Mouse (Mus musculus) limb, embryonic 15.5 days (tissue): ENCODE results near the gene Cbx4. TPM values are rescaled to one million over a fixed set of nuclear protein-coding genes. Genes with fewer than 3 reads are reported as not detected.

Experiments
- ATAC-seq: fragments of 200-750 bp; cut with Nextera tagmentation; 2 replicates; pipeline ENCODE4 v1.8.0; 2017; ENCODE audit warnings: low read depth, moderate TSS enrichment; ENCODE audit not compliant: insufficient number of reproducible peaks, low FRiP score, low TSS enrichment
- H3K27ac ChIP-seq: fragments of 300-500 bp; sonication (generic); 2 replicates; pipeline ENCODE4 v1.5.1; 2015; ENCODE audit warnings: moderate library complexity, mild to moderate bottlenecking, inconsistent platforms
- H3K27me3 ChIP-seq: fragments of 300-500 bp; sonication (generic); 2 replicates; pipeline ENCODE4 v1.6.1; 2015; ENCODE audit warnings: inconsistent platforms
- H3K36me3 ChIP-seq: fragments of 300-500 bp; sonication (generic); 2 replicates; pipeline ENCODE4 v1.6.1; 2015; ENCODE audit warnings: inconsistent platforms
- H3K4me1 ChIP-seq: fragments of 300-500 bp; sonication (generic); 2 replicates; pipeline ENCODE4 v1.6.1; 2015; ENCODE audit warnings: inconsistent platforms
- H3K4me2 ChIP-seq: fragments of 300-500 bp; sonication (generic); 2 replicates; pipeline ENCODE4 v1.6.1; 2015; ENCODE audit warnings: mild to moderate bottlenecking, inconsistent platforms
- H3K4me3 ChIP-seq: fragments of 300-500 bp; sonication (generic); 2 replicates; pipeline ENCODE4 v1.5.1; 2015; ENCODE audit warnings: mild to moderate bottlenecking, inconsistent platforms
- H3K9ac ChIP-seq: fragments of 300-500 bp; sonication (generic); 2 replicates; pipeline ENCODE4 v1.6.1; 2015; ENCODE audit warnings: inconsistent platforms
- H3K9me3 ChIP-seq: fragments of 300-500 bp; sonication (generic); 2 replicates; pipeline ENCODE4 v1.6.1; 2016; ENCODE audit warnings: inconsistent platforms
- WGBS: fragments of 180-500 bp; shearing (Covaris S2); methylation state at CpG from one replicate; pipeline ENCODE4 v1.1.7; 2015; 5-methylcytosine and 5-hydroxymethylcytosine counted together
- polyA plus RNA-seq: library from polyadenylated mRNA; unstranded; fragments of >200 nt; fragmentation: Nextera tagmentation; extraction: Ambion mirVana; gene quantifications from 2 replicates; pipeline ENCODE4 v1.2.1, GENCODE M21; 2015

The Cbx4 gene
- polyA plus RNA-seq, 1 experiment from 2014 or later: 16.4 TPM

GRCm38 (mm10) chr11:119051426-119051825 lies 34.6 kb downstream of the Cbx4 start:
- Histone ChIP-seq H3K27ac (no peak overlapping the region), H3K4me1 (peaks cover 66% of the 10 kb centered on the region), H3K9ac (no peak overlapping the region), H3K4me3 (no peak overlapping the region), H3K4me2 (no peak overlapping the region), H3K27me3 (peaks cover 88% of the 10 kb centered on the region), H3K36me3 (no peaks in the 10 kb centered on the region), H3K9me3 (no peaks in the 10 kb centered on the region)
- no peak for ATAC-seq

- no peaks in the 10 kb centered on the region for H3K9me3 ChIP-seq
- peaks cover 58% of the 10 kb centered on the region for H3K4me1 ChIP-seq
- 9% methylated on average over 2 of the region's 2 CpGs for WGBS
Observed at GRCm38 (mm10) chr11:119050361-119050760, 35.7 kb downstream of the Cbx4 start.

GRCm38 (mm10) chr11:119048133-119048510 lies 37.9 kb downstream of the Cbx4 start:
- Histone ChIP-seq H3K4me3 (0 out of 2 replicates have a peak overlapping the region, but pooled peaks have one; percentile 33), H3K27me3 (peaks cover 92% of the 10 kb centered on the region), H3K4me2 (peak overlapping the region; percentile 64; the same call in 1 of the 2 replicates), H3K36me3 (no peaks in the 10 kb centered on the region), H3K4me1 (peaks cover 57% of the 10 kb centered on the region), H3K9ac (no peak overlapping the region), H3K27ac (no peak overlapping the region), H3K9me3 (no peaks in the 10 kb centered on the region)
- under 1% methylated on average over 13 of the region's 13 CpGs for WGBS
- no peak for ATAC-seq

More at GRCm38 (mm10) chr11:119050361-119050760, 35.7 kb downstream of the Cbx4 start:
- H3K4me3 ChIP-seq: no peak overlapping the region
- no peak overlapping the region for H3K27ac ChIP-seq
- no peaks in the 10 kb centered on the region for H3K36me3 ChIP-seq
- ATAC-seq: no peak
- H3K27me3 ChIP-seq: peaks cover 93% of the 10 kb centered on the region
- H3K4me2 ChIP-seq: no peak overlapping the region
- H3K9ac ChIP-seq: no peak overlapping the region

- ATAC-seq: no peak
- H3K4me1 ChIP-seq: peaks cover 56% of the 10 kb centered on the region
- under 1% methylated on average over 43 of the region's 43 CpGs for WGBS
- no peaks in the 10 kb centered on the region for H3K36me3 ChIP-seq
- H3K27me3 ChIP-seq: peaks cover 90% of the 10 kb centered on the region
- 0 out of 2 replicates have a peak overlapping the region, but pooled peaks have one; percentile 5 for H3K9ac ChIP-seq
- H3K9me3 ChIP-seq: no peaks in the 10 kb centered on the region
- H3K4me3 ChIP-seq: peak overlapping the region; percentile 33
- H3K4me2 ChIP-seq: peak overlapping the region; percentile 64
- H3K27ac ChIP-seq: no peak overlapping the region
Observed at GRCm38 (mm10) chr11:119047261-119048132, 38.5 kb downstream of the Cbx4 start.

GRCm38 (mm10) chr11:119046601-119047245 lies 39.3 kb downstream of the Cbx4 start:
- peak overlapping the region; percentile 64 for H3K4me2 ChIP-seq
- H3K9ac ChIP-seq: 0 out of 2 replicates have a peak overlapping the region, but pooled peaks have one; percentile 18
- peak overlapping the region; percentile 14; the same call in 1 of the 2 replicates for H3K27ac ChIP-seq
- peaks cover 56% of the 10 kb centered on the region for H3K4me1 ChIP-seq
- no peaks in the 10 kb centered on the region for H3K36me3 ChIP-seq
- peak overlapping the region; percentile 33 for H3K4me3 ChIP-seq
- H3K27me3 ChIP-seq: peaks cover 89% of the 10 kb centered on the region
- under 1% methylated on average over 39 of the region's 39 CpGs for WGBS
- no peaks in the 10 kb centered on the region for H3K9me3 ChIP-seq
- peak; percentile 40; the same call in 1 of the 2 replicates for ATAC-seq

GRCm38 (mm10) chr11:119044551-119045337 lies 41.3 kb downstream of the Cbx4 start:
- 6% methylated on average over 41 of the region's 41 CpGs for WGBS
- peaks cover 75% of the 10 kb centered on the region for H3K27me3 ChIP-seq
- peak overlapping the region; percentile 44 for H3K4me2 ChIP-seq
- no peaks in the 10 kb centered on the region for H3K9me3 ChIP-seq
- no peaks in the 10 kb centered on the region for H3K36me3 ChIP-seq
- peaks cover 71% of the 10 kb centered on the region for H3K4me1 ChIP-seq
- no peak overlapping the region for H3K9ac ChIP-seq
- H3K4me3 ChIP-seq: peak overlapping the region; percentile 20
- no peak for ATAC-seq
- H3K27ac ChIP-seq: peak overlapping the region; percentile 54

- peak overlapping the region; percentile 20; the same call in 1 of the 2 replicates for H3K4me3 ChIP-seq
- H3K4me1 ChIP-seq: peaks cover 79% of the 10 kb centered on the region
- peaks cover 4% of the 10 kb centered on the region for H3K36me3 ChIP-seq
- ATAC-seq: no peak
- peaks cover 71% of the 10 kb centered on the region for H3K27me3 ChIP-seq
- no peak overlapping the region for H3K9ac ChIP-seq
- WGBS: 7% methylated on average over 10 of the region's 10 CpGs
- peak overlapping the region; percentile 44 for H3K4me2 ChIP-seq
- no peaks in the 10 kb centered on the region for H3K9me3 ChIP-seq
- no peak overlapping the region for H3K27ac ChIP-seq
Observed at GRCm38 (mm10) chr11:119043761-119044550, 42.1 kb downstream of the Cbx4 start.

GRCm38 (mm10) chr11:119043273-119043540 lies 42.8 kb downstream of the Cbx4 start:
- WGBS: 4% methylated on average over 4 of the region's 4 CpGs
- peaks cover 69% of the 10 kb centered on the region for H3K27me3 ChIP-seq
- H3K9me3 ChIP-seq: no peaks in the 10 kb centered on the region
- H3K36me3 ChIP-seq: peaks cover 8% of the 10 kb centered on the region
- H3K27ac ChIP-seq: peak overlapping the region; percentile 89
- ATAC-seq: no peak
- H3K4me1 ChIP-seq: peaks cover 83% of the 10 kb centered on the region
- peak overlapping the region; percentile 80 for H3K4me3 ChIP-seq
- no peak overlapping the region for H3K9ac ChIP-seq
- peak overlapping the region; percentile 99 for H3K4me2 ChIP-seq

GRCm38 (mm10) chr11:119042466-119043272 lies 43.4 kb downstream of the Cbx4 start:
- WGBS: under 1% methylated on average over 52 of the region's 52 CpGs
- Histone ChIP-seq H3K9me3 (no peaks in the 10 kb centered on the region), H3K9ac (no peak overlapping the region), H3K36me3 (peaks cover 8% of the 10 kb centered on the region), H3K27ac (peak overlapping the region; percentile 89), H3K27me3 (peaks cover 66% of the 10 kb centered on the region), H3K4me2 (peak overlapping the region; percentile 99), H3K4me1 (peaks cover 83% of the 10 kb centered on the region), H3K4me3 (peak overlapping the region; percentile 80)
- ATAC-seq: no peak

- ATAC-seq: no peak
- 1% methylated on average over 31 of the region's 31 CpGs for WGBS
- Histone ChIP-seq H3K4me1 (peaks cover 83% of the 10 kb centered on the region), H3K4me2 (peak overlapping the region; percentile 99), H3K4me3 (peak overlapping the region; percentile 80), H3K27me3 (peaks cover 65% of the 10 kb centered on the region), H3K9ac (0 out of 2 replicates have a peak overlapping the region, but pooled peaks have one; percentile 39), H3K9me3 (no peaks in the 10 kb centered on the region), H3K27ac (peak overlapping the region; percentile 89), H3K36me3 (peaks cover 8% of the 10 kb centered on the region)
Observed at GRCm38 (mm10) chr11:119041750-119042465, 44.1 kb downstream of the Cbx4 start.
